8 mouse cellular contexts compared by ENCODE assay signal in the genomic region with DNA sequence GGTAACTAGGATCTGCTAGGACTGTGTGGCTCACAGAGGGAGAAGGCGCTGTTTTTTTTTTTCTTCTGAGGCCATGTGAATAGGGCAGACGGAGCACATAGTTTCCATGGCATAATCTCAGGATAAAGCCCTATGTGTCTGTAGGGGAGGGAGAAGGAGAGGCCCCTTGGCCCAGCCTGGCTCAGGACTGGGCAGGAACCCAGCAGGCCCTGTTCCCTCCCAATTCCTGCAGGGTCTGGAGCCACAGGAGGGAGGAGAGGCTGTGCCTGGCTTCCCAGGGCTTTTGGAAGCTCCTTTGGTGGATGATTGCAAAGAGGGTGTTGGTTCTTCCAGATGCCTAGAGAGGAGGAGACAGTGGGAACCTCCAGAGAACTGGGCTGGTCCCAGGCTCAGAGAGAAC. TPM values are rescaled to one million over a fixed set of nuclear protein-coding genes. Genes with fewer than 3 reads are reported as not detected.
DNase-seq lines count a peak whose midpoint lies in the region; ATAC-seq lines count a peak whose summit lies in the region.

No protein-coding gene starts in this region.

- H3K27ac ChIP-seq in hindbrain, embryonic 10.5 days = peak overlapping the region; percentile 74
- H3K27ac ChIP-seq in hindbrain, embryonic 11.5 days (ENCODE audit: low read depth, low read length) = no peak overlapping the region
- peak overlapping the region; percentile 76 for H3K27ac ChIP-seq in forebrain, embryonic 10.5 days
- H3K27ac ChIP-seq in heart, embryonic 15.5 days = peak overlapping the region; percentile 72

- ATAC-seq in hindbrain, embryonic 11.5 days (ENCODE audit: low FRiP score) = no peak
- ATAC-seq in heart, embryonic 15.5 days (replicated peaks; ENCODE audit: insufficient number of reproducible peaks, insufficient read depth, low FRiP score, low read depth) = peak; percentile 82; the same call in 1 of the 2 replicates

- H3K9ac ChIP-seq in hindbrain, embryonic 11.5 days (ENCODE audit: low read depth, low read length) = no peak overlapping the region
- no peak overlapping the region for H3K9ac ChIP-seq in heart, embryonic 15.5 days

- no peak for DNase-seq in hindbrain, embryonic 10.5 days (ENCODE audit: low spot score)
- DNase-seq in hindbrain, embryonic 11.5 days (ENCODE audit: low spot score) = no peak
- DNase-seq in forebrain, embryonic 10.5 days (ENCODE audit: extremely low spot score, low spot score) = no peak
- DNase-seq in lung, postnatal 10 days = peak; percentile 78
- peak; percentile 71 for DNase-seq in testis, postnatal 10 days (ENCODE audit: low spot score)
- DNase-seq in frontal cortex, postnatal 25 days (ENCODE audit: low spot score in 2 of 2) = no peak
- no peak for DNase-seq in embryo, embryonic 10 days (ENCODE audit: low spot score)

- H3K27me3 ChIP-seq in hindbrain, embryonic 10.5 days (ENCODE audit: insufficient read depth, poor library complexity, severe bottlenecking) = no peaks in the 10 kb centered on the region
- H3K27me3 ChIP-seq in hindbrain, embryonic 11.5 days (ENCODE audit: control insufficient read depth, insufficient read depth, low read length) = no peaks in the 10 kb centered on the region
- H3K27me3 ChIP-seq in forebrain, embryonic 10.5 days (ENCODE audit: poor library complexity, severe bottlenecking) = no peaks in the 10 kb centered on the region
- no peaks in the 10 kb centered on the region for H3K27me3 ChIP-seq in heart, embryonic 15.5 days

- H3K4me2 ChIP-seq in hindbrain, embryonic 11.5 days (replicated peaks; ENCODE audit: low read depth, low read length) = no peak overlapping the region
- no peak overlapping the region for H3K4me2 ChIP-seq in heart, embryonic 15.5 days

- peaks cover 19% of the 10 kb centered on the region for H3K4me1 ChIP-seq in hindbrain, embryonic 10.5 days (replicated peaks)
- no peaks in the 10 kb centered on the region for H3K4me1 ChIP-seq in hindbrain, embryonic 11.5 days (replicated peaks; ENCODE audit: control insufficient read depth, insufficient read depth, low read length)
- peaks cover 23% of the 10 kb centered on the region for H3K4me1 ChIP-seq in forebrain, embryonic 10.5 days
- peaks cover 17% of the 10 kb centered on the region for H3K4me1 ChIP-seq in heart, embryonic 15.5 days (replicated peaks)

- H3K4me3 ChIP-seq in hindbrain, embryonic 10.5 days = no peak overlapping the region
- no peak overlapping the region for H3K4me3 ChIP-seq in hindbrain, embryonic 11.5 days (ENCODE audit: low read depth, low read length)
- no peak overlapping the region for H3K4me3 ChIP-seq in forebrain, embryonic 10.5 days
- no peak overlapping the region for H3K4me3 ChIP-seq in heart, embryonic 15.5 days

- H3K36me3 ChIP-seq in hindbrain, embryonic 10.5 days = no peaks in the 10 kb centered on the region
- no peaks in the 10 kb centered on the region for H3K36me3 ChIP-seq in hindbrain, embryonic 11.5 days (ENCODE audit: control insufficient read depth, insufficient read depth, low read length)
- H3K36me3 ChIP-seq in forebrain, embryonic 10.5 days (replicated peaks) = no peaks in the 10 kb centered on the region
- no peaks in the 10 kb centered on the region for H3K36me3 ChIP-seq in heart, embryonic 15.5 days

- no peaks in the 10 kb centered on the region for H3K9me3 ChIP-seq in hindbrain, embryonic 10.5 days
- H3K9me3 ChIP-seq in hindbrain, embryonic 11.5 days (ENCODE audit: control insufficient read depth, low read length) = no peaks in the 10 kb centered on the region
- no peaks in the 10 kb centered on the region for H3K9me3 ChIP-seq in forebrain, embryonic 10.5 days
- H3K9me3 ChIP-seq in heart, embryonic 15.5 days (replicated peaks) = no peaks in the 10 kb centered on the region

- 40% methylated on average over 2 of the region's 2 CpGs for WGBS in hindbrain, embryonic 10.5 days
- WGBS in hindbrain, embryonic 11.5 days = 54% methylated on average over 2 of the region's 2 CpGs
- 40% methylated on average over 2 of the region's 2 CpGs for WGBS in forebrain, embryonic 10.5 days
- WGBS in heart, embryonic 15.5 days = 47% methylated on average over 2 of the region's 2 CpGs

RNA-seq across cellular contexts. Expression of a gene that starts 24.2 kb away (rescaled TPM):
- 2.1 and 2.7 TPM in 2 replicates for polyA plus RNA-seq in hindbrain, embryonic 10.5 days (2016; fragmentation: Nextera tagmentation; extraction: Ambion mirVana)
- 1.9 and 2.1 TPM in 2 replicates for polyA plus RNA-seq in hindbrain, embryonic 11.5 days (2014; fragmentation: Nextera tagmentation; extraction: Ambion mirVana)
- 1.5 and 2.4 TPM in 2 replicates for polyA plus RNA-seq in forebrain, embryonic 10.5 days (2016; fragmentation: Nextera tagmentation; extraction: Ambion mirVana)
- polyA plus RNA-seq in heart, embryonic 15.5 days (2015; fragmentation: Nextera tagmentation; extraction: Ambion mirVana) = 7.1 and 11.1 TPM in 2 replicates

Comparison
In these comparisons a context has a peak if more than half of its experiments do, and no peak if none do; other contexts are left out.
1. DNase-seq: peak in lung, postnatal 10 days (single experiment) and testis, postnatal 10 days (single experiment); none in hindbrain, embryonic 10.5 days (single experiment), hindbrain, embryonic 11.5 days (single experiment), forebrain, embryonic 10.5 days (single experiment), frontal cortex, postnatal 25 days (0 of 2) and embryo, embryonic 10 days (single experiment).